Mouse (Mus musculus): Measurements from ENCODE around the gene Luc7l. TPM values are rescaled to one million over a fixed set of nuclear protein-coding genes. Genes with fewer than 3 reads are reported as not detected.
A peak's percentile ranks its signal among the peaks of the same experiment; 100 is the strongest.

The Luc7l gene
- total and polyA plus RNA-seq, 2 experiments from 2014 or later, result 82.7 to 84.5 TPM

GRCm38 (mm10) chr17:26212681-26213080, 40.0 kb upstream of the Luc7l start:
- H3K27me3 ChIP-seq (ENCODE audit: insufficient read depth, low read length), result no peaks in the 10 kb centered on the region
- no peaks in the 10 kb centered on the region for H3K4me1 ChIP-seq (ENCODE audit: insufficient read depth, low read length)
- WGBS, result 89% methylated on average over 11 of the region's 11 CpGs
- H3K4me3 ChIP-seq (ENCODE audit: low read length), result no peak overlapping the region
- H3K9ac ChIP-seq (replicated peaks; ENCODE audit: low read length), result no peak overlapping the region
- peaks cover 11% of the 10 kb centered on the region; the same call in 1 of the 2 replicates for H3K36me3 ChIP-seq (ENCODE audit: insufficient read depth, low read length)
- H3K9me3 ChIP-seq (ENCODE audit: low read length), result no peaks in the 10 kb centered on the region
- ATAC-seq (no peak), DNase-seq (ENCODE audit: low spot score) (no peak)
- no peak for TF ChIP-seq CTCF (IDR thresholded peaks at IDR 0.05; ENCODE audit: low read depth)
- no peak overlapping the region for H3K4me2 ChIP-seq (ENCODE audit: low read depth, low read length)
- no peak overlapping the region for H3K27ac ChIP-seq

- Histone ChIP-seq H3K9ac (replicated peaks; ENCODE audit: low read length) (no peak overlapping the region), H3K9me3 (ENCODE audit: low read length) (no peaks in the 10 kb centered on the region), H3K36me3 (ENCODE audit: insufficient read depth, low read length) (0 out of 2 replicates have a peak, but pooled peaks cover 6% of the 10 kb centered on the region), H3K4me3 (ENCODE audit: low read length) (no peak overlapping the region), H3K27ac (no peak overlapping the region), H3K4me2 (ENCODE audit: low read depth, low read length) (no peak overlapping the region), H3K4me1 (ENCODE audit: insufficient read depth, low read length) (no peaks in the 10 kb centered on the region), H3K27me3 (ENCODE audit: insufficient read depth, low read length) (no peaks in the 10 kb centered on the region)
- TF ChIP-seq CTCF (IDR thresholded peaks at IDR 0.05; ENCODE audit: low read depth), result no peak
- ATAC-seq (no peak), DNase-seq (ENCODE audit: low spot score) (no peak)
- WGBS, result 75% methylated on average over 2 of the region's 2 CpGs
Measured at GRCm38 (mm10) chr17:26221508-26221907, 31.2 kb upstream of the Luc7l start.

DNA sequence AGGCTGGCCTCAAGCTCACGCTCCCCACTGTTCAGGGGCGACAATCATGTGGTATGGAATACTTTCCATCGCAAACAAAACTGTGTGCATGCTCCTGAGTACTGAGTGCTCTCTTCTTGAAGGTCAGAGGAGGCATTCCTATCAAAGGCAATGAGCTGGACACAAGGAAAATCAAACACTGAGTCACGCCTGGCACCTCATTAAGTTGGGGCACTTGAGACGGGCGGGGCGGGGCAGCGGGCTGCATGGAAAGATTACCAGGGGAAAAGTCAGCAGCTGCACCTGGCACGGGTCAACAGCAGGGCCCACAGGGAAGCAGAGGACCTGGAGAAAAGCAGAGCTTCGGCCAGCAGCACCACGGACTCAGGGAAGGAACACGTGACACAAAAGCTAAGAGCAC, 27.5 kb upstream of the Luc7l start:
- no peak for ATAC-seq
- Histone ChIP-seq H3K27me3 (ENCODE audit: insufficient read depth, low read length) (no peaks in the 10 kb centered on the region), H3K9ac (replicated peaks; ENCODE audit: low read length) (no peak overlapping the region), H3K27ac (no peak overlapping the region), H3K4me1 (ENCODE audit: insufficient read depth, low read length) (no peaks in the 10 kb centered on the region), H3K9me3 (ENCODE audit: low read length) (no peaks in the 10 kb centered on the region), H3K4me2 (ENCODE audit: low read depth, low read length) (no peak overlapping the region), H3K36me3 (ENCODE audit: insufficient read depth, low read length) (0 out of 2 replicates have a peak, but pooled peaks cover 3% of the 10 kb centered on the region), H3K4me3 (ENCODE audit: low read length) (no peak overlapping the region)
- 83% methylated on average over 12 of the region's 12 CpGs for WGBS
- no peak for TF ChIP-seq CTCF (IDR thresholded peaks at IDR 0.05; ENCODE audit: low read depth)
- DNase-seq (ENCODE audit: low spot score), result no peak

DNA sequence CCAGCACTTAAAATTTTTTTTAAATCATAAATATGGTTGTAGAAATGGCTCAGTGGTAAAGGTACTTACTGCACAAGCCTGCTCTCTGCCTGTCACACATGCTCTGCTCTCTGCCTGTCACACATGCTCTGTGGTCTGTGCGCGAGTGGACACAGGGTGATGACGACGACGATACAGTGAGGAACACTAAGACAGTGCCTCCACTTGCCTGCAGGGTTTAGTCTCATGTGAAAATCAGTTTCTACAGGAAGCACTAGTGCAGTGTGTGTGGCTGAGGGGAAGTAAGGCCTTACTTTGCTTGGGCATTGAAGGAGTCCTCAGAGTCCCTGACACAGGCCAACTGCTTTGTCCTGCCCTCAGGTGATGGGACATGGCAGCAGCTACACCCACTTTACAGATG, 22.9 kb upstream of the Luc7l start:
- ATAC-seq (no peak), DNase-seq (ENCODE audit: low spot score) (no peak)
- H3K9ac ChIP-seq (replicated peaks; ENCODE audit: low read length), result no peak overlapping the region
- no peak overlapping the region for H3K4me2 ChIP-seq (ENCODE audit: low read depth, low read length)
- no peak for TF ChIP-seq CTCF (IDR thresholded peaks at IDR 0.05; ENCODE audit: low read depth)
- no peak overlapping the region for H3K4me3 ChIP-seq (ENCODE audit: low read length)
- 97% methylated on average over 5 of the region's 5 CpGs for WGBS
- no peak overlapping the region for H3K27ac ChIP-seq
- H3K9me3 ChIP-seq (ENCODE audit: low read length), result no peaks in the 10 kb centered on the region
- H3K36me3 ChIP-seq (ENCODE audit: insufficient read depth, low read length), result no peaks in the 10 kb centered on the region
- no peaks in the 10 kb centered on the region for H3K27me3 ChIP-seq (ENCODE audit: insufficient read depth, low read length)
- H3K4me1 ChIP-seq (ENCODE audit: insufficient read depth, low read length), result no peaks in the 10 kb centered on the region

- Histone ChIP-seq H3K4me3 (ENCODE audit: low read length) (no peak overlapping the region), H3K36me3 (ENCODE audit: insufficient read depth, low read length) (no peaks in the 10 kb centered on the region), H3K4me2 (ENCODE audit: low read depth, low read length) (no peak overlapping the region), H3K27me3 (ENCODE audit: insufficient read depth, low read length) (no peaks in the 10 kb centered on the region), H3K4me1 (ENCODE audit: insufficient read depth, low read length) (no peaks in the 10 kb centered on the region), H3K9ac (replicated peaks; ENCODE audit: low read length) (no peak overlapping the region), H3K27ac (no peak overlapping the region), H3K9me3 (ENCODE audit: low read length) (no peaks in the 10 kb centered on the region)
- WGBS, result 91% methylated on average over 5 of the region's 5 CpGs
- no peak for TF ChIP-seq CTCF (IDR thresholded peaks at IDR 0.05; ENCODE audit: low read depth)
- ATAC-seq (no peak), DNase-seq (ENCODE audit: low spot score) (no peak)
Measured at GRCm38 (mm10) chr17:26231156-26231555, 21.5 kb upstream of the Luc7l start.

GRCm38 (mm10) chr17:26232863-26233262, 19.8 kb upstream of the Luc7l start:
- no peak for DNase-seq (ENCODE audit: low spot score)

DNA sequence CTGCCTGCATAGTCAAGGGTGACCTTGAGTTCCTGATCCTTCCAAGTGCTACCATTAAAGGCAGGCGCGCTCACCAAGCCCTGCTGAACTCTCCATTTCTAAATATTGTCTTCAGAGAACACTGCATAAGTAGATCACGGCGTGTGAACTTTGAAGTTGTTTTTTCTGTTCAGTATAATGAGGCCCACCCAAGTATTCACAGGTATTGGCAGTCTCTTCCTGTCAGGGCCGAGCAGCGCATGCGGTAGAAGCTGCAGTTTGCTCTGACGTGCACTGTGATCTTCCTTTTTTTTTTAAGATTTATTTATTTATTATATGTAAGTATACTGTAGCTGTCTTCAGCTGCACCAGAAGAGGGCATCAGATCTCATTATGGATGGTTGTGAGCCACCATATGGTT, 18.3 kb upstream of the Luc7l start:
- H3K4me1 ChIP-seq (ENCODE audit: insufficient read depth, low read length), result no peaks in the 10 kb centered on the region
- WGBS, result 92% methylated on average over 8 of the region's 8 CpGs
- H3K9ac ChIP-seq (replicated peaks; ENCODE audit: low read length), result no peak overlapping the region
- no peak for ATAC-seq
- DNase-seq (ENCODE audit: low spot score), result no peak
- H3K36me3 ChIP-seq (ENCODE audit: insufficient read depth, low read length), result no peaks in the 10 kb centered on the region
- no peak overlapping the region for H3K4me2 ChIP-seq (ENCODE audit: low read depth, low read length)
- H3K27ac ChIP-seq, result peak overlapping the region; percentile 66; the same call in 1 of the 2 replicates
- H3K4me3 ChIP-seq (ENCODE audit: low read length), result no peak overlapping the region
- H3K27me3 ChIP-seq (ENCODE audit: insufficient read depth, low read length), result no peaks in the 10 kb centered on the region
- no peaks in the 10 kb centered on the region for H3K9me3 ChIP-seq (ENCODE audit: low read length)
- 0 out of 2 replicates have a peak, but pooled peaks have one; percentile 14 for TF ChIP-seq CTCF (IDR thresholded peaks at IDR 0.05; ENCODE audit: low read depth)

More at GRCm38 (mm10) chr17:26232863-26233262, 19.8 kb upstream of the Luc7l start:
- H3K9ac ChIP-seq (replicated peaks; ENCODE audit: low read length), result no peak overlapping the region
- no peak for ATAC-seq
- H3K4me3 ChIP-seq (ENCODE audit: low read length), result no peak overlapping the region
- TF ChIP-seq CTCF (IDR thresholded peaks at IDR 0.05; ENCODE audit: low read depth), result no peak
- no peak overlapping the region for H3K4me2 ChIP-seq (ENCODE audit: low read depth, low read length)
- H3K36me3 ChIP-seq (ENCODE audit: insufficient read depth, low read length), result no peaks in the 10 kb centered on the region
- no peaks in the 10 kb centered on the region for H3K4me1 ChIP-seq (ENCODE audit: insufficient read depth, low read length)
- H3K27ac ChIP-seq, result no peak overlapping the region
- no peaks in the 10 kb centered on the region for H3K9me3 ChIP-seq (ENCODE audit: low read length)
- 74% methylated on average over 8 of the region's 8 CpGs for WGBS
- no peaks in the 10 kb centered on the region for H3K27me3 ChIP-seq (ENCODE audit: insufficient read depth, low read length)
